In the genomic region with DNA sequence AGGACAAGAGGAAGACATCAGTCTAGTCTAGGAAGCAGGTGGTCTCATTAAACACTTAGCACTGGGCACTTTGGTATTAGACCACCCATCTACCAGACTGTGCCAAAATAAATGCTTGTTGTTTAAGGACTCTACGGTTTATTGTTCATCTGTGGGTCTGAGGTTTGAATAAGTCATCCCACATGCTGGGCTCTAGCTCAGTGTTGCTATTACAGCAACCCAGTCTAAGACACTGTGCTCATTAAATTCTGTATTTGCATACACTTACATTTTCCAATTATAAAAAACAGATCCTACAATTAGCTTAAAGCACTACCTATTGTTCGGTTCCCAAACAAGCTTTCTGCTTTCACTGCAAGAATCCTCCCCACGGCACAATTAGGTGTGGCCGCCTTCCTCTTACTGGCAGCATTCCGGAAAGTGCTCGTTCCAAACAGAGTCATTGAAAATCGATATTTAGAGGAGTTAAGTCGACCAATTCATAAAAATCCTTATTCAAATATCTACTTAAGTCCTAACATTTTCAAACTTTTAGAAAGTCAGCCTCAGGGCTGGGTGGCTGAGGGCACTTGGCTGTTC, we compare ENCODE assay signal across 15 mouse cellular contexts.
"Had no signal": no experiment of that assay in that cellular context is flagged by ENCODE, and none has a peak within 500 bp of the region (broad histone marks: within the 10 kb centered on the region; RNA-seq: fewer than 3 reads in every experiment).

No protein-coding gene starts in this region.

- H3K4me2 ChIP-seq: liver, embryonic 11.5 days; liver, embryonic 15.5 days; midbrain, embryonic 11.5 days; midbrain, embryonic 15.5 days had no signal

- ATAC-seq: lung, postnatal 0 days; midbrain, embryonic 15.5 days had no signal

- H3K4me3 ChIP-seq: limb, embryonic 10.5 days; liver, embryonic 15.5 days; midbrain, embryonic 15.5 days had no signal

- DNase-seq: kidney, adult 18-20 months; kidney, postnatal 10 days; lung, adult 2 months; lung, postnatal 36 days; right cerebral cortex, adult 18-20 months; right cerebral cortex, postnatal 25 days; thymus, postnatal 4 days had no signal

- H3K36me3 ChIP-seq: limb, embryonic 10.5 days; liver, embryonic 15.5 days; midbrain, embryonic 15.5 days had no signal

- H3K27ac ChIP-seq: limb, embryonic 10.5 days; liver, embryonic 15.5 days; midbrain, embryonic 15.5 days; stomach, postnatal 0 days had no signal

- H3K9me3 ChIP-seq: limb, embryonic 10.5 days; liver, embryonic 15.5 days; megakaryocyte, embryonic 14.5 days; midbrain, embryonic 15.5 days had no signal

- H3K9ac ChIP-seq: liver, embryonic 15.5 days; midbrain, embryonic 15.5 days had no signal

- H3K27me3 ChIP-seq: liver, embryonic 15.5 days; megakaryocyte, embryonic 14.5 days; midbrain, embryonic 15.5 days had no signal

- H3K4me1 ChIP-seq: limb, embryonic 10.5 days; midbrain, embryonic 15.5 days had no signal
